Mouse (Mus musculus) forebrain, embryonic 13.5 days (tissue): Measurements from ENCODE around the gene Ankrd34c. TPM values are rescaled to one million over a fixed set of nuclear protein-coding genes. Genes with fewer than 3 reads are reported as not detected.

Source experiments
- ATAC-seq: fragments of 200-750 bp; cut with Nextera tagmentation; 2 replicates; pipeline ENCODE4 v1.8.0; 2017
- H3K27ac ChIP-seq: fragments of 300-500 bp; sonication (generic); 2 replicates; pipeline ENCODE4 v1.5.1; 2015; ENCODE audit warnings: inconsistent platforms, mild to moderate bottlenecking, moderate library complexity
- H3K27me3 ChIP-seq: fragments of 300-500 bp; sonication (generic); 2 replicates; pipeline ENCODE4 v1.6.1; 2015; ENCODE audit warnings: mild to moderate bottlenecking, inconsistent platforms
- H3K36me3 ChIP-seq: fragments of 300-500 bp; sonication (generic); 2 replicates; pipeline ENCODE4 v1.6.1; 2015; ENCODE audit warnings: mild to moderate bottlenecking, inconsistent platforms; ENCODE audit not compliant: poor library complexity, severe bottlenecking
- H3K4me1 ChIP-seq: fragments of 300-500 bp; sonication (generic); 2 replicates; pipeline ENCODE4 v1.6.1; 2015; ENCODE audit warnings: inconsistent platforms
- H3K4me2 ChIP-seq: fragments of 300-500 bp; sonication (generic); 2 replicates; pipeline ENCODE4 v1.6.1; 2015; ENCODE audit warnings: inconsistent platforms, mild to moderate bottlenecking, moderate library complexity
- H3K4me3 ChIP-seq: fragments of 300-500 bp; sonication (generic); 2 replicates; pipeline ENCODE4 v1.5.1; 2015; ENCODE audit warnings: mild to moderate bottlenecking, inconsistent platforms
- H3K9ac ChIP-seq: fragments of 300-500 bp; sonication (generic); 2 replicates; pipeline ENCODE4 v1.6.1; 2015; ENCODE audit warnings: mild to moderate bottlenecking, inconsistent platforms
- H3K9me3 ChIP-seq: fragments of 300-500 bp; sonication (generic); replicated peaks from 2 replicates; pipeline ENCODE4 v1.6.1; 2016; ENCODE audit warnings: inconsistent platforms
- WGBS: fragments of 180-500 bp; shearing (Covaris S2); methylation state at CpG from one replicate; pipeline ENCODE4 v1.1.7; 2015; 5-methylcytosine and 5-hydroxymethylcytosine counted together
- polyA plus RNA-seq: library from polyadenylated mRNA; unstranded; fragments of >200 nt; fragmentation: Nextera tagmentation; extraction: Ambion mirVana; gene quantifications from 2 replicates; pipeline ENCODE4 v1.2.1, GENCODE M21; 2015

Gene Ankrd34c
- polyA plus RNA-seq = not detected in 2 replicates

DNA sequence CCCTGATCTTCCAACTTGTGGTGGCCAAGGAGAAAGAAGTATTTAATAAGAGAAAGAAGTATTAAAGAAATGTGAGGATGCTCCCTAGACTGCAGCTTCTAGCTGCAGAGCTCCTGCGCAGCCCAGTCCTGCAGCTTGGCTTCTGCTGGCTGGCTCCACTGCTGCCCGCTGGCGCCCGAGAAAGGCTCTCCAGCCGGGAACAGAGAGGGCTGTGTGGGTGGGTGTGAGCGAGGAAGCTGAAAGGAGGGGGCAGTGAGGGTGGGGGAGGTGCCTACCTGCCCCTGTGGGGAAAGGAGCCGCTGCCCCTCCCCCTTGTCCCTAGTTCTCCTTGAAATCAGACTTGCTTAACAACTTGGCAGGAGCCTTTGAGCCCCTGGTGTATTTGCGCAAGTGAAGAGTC is at the start of gene Ankrd34c:
TSS of gene Ankrd34c (minus strand) at position 181 of the 400 bp plus-strand sequence.
- 6% methylated on average over 7 of the region's 8 CpGs for WGBS
- H3K9me3 ChIP-seq = no peaks in the 10 kb centered on the region
- H3K36me3 ChIP-seq = no peaks in the 10 kb centered on the region
- H3K27me3 ChIP-seq = peaks cover 25% of the 10 kb centered on the region
- H3K4me3 ChIP-seq = peak within 1 kb of the TSS; percentile 3; the same call in 1 of the 2 replicates
- H3K9ac ChIP-seq = no peak within 1 kb of the TSS
- H3K27ac ChIP-seq = no peak within 1 kb of the TSS
- peak within 1 kb of the TSS; percentile 43 for H3K4me2 ChIP-seq
- H3K4me1 ChIP-seq = no peaks in the 10 kb centered on the region
- ATAC-seq = no peak

DNA sequence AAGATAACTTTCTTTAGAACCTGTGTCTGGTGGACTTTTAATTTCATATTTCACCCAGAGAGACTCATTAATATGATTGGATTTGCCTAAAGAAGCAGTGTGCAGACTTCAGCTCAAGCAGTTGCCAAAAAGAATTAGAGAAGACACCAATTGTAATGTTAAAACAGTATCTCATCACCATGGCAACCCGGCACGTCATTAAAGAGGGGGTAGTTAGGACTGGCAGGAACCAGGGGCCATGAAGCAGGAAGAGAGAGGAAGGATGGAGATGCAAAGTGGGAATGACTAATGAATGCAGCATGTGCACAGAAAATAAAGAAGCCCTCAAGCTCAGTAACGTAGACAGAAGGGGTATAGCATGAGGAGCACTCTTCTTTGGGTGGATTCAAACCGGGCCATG is 49.3 kb upstream of the Ankrd34c start:
- no peaks in the 10 kb centered on the region for H3K9me3 ChIP-seq
- H3K4me2 ChIP-seq = no peak overlapping the region
- H3K27ac ChIP-seq = no peak overlapping the region
- H3K4me3 ChIP-seq = no peak overlapping the region
- 56% methylated on average over 4 of the region's 4 CpGs for whole genome bisulfite sequencing
- peaks cover 7% of the 10 kb centered on the region; the same call in 1 of the 2 replicates for H3K4me1 ChIP-seq
- no peak overlapping the region for H3K9ac ChIP-seq
- 0 out of 2 replicates have a peak, but pooled peaks have one; percentile 62 for ATAC-seq
- no peaks in the 10 kb centered on the region for H3K27me3 ChIP-seq
- H3K36me3 ChIP-seq = no peaks in the 10 kb centered on the region

DNA sequence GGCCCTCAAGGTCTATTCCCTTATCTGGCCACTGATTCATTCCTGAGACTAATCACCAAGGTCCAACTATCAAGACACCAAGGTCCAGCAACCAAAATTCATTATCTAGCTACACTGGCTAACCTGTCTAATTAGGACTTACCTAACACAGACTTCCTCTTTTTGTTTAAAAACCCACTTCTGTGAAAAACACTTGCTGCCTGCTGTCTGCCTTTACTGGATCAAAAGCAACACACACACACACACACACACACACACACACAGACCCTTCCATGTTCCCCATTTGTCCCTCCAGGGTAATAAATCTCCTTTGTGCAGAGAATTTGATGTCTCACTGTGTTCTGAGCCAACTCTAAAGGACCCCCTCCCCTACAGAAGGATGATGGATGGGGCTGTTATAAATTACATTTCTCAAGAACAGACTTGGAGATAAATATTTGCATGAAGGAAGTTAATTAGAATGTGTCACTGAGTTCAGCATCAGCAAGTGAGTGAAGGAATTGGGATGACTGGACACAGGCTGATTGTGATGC is 43.2 kb upstream of the Ankrd34c start:
- H3K4me1 ChIP-seq = no peaks in the 10 kb centered on the region
- no peak for ATAC-seq
- no peak overlapping the region for H3K4me2 ChIP-seq

DNA sequence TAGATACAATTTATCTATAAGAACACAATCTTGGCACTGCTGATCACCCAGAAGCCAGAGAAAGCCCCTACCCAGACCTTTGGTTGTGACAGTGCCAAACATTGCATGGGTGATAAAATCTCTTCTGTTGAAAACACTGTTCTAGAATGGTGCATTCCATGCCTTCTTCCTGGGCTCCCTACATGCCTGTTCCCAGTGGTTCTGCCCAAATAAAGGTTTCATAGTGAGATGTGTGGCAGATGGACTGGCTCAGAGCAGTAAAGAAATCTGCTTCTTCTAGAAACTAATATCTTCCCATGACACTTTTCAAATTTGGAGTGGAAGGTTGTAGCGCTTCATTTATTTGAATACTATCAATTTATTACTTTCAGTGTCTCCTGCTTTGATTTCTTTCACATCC is 41.0 kb upstream of the Ankrd34c start:
- Histone ChIP-seq H3K27ac (no peak overlapping the region), H3K36me3 (no peaks in the 10 kb centered on the region), H3K9ac (no peak overlapping the region), H3K4me1 (no peaks in the 10 kb centered on the region), H3K4me2 (no peak overlapping the region), H3K4me3 (no peak overlapping the region), H3K27me3 (no peaks in the 10 kb centered on the region), H3K9me3 (no peaks in the 10 kb centered on the region)
- no peak for ATAC-seq
- WGBS = 88% methylated on average over 1 of the region's 1 CpGs

More for the DNA sequence above, 43.2 kb upstream of the Ankrd34c start:
- Histone ChIP-seq H3K27me3 (no peaks in the 10 kb centered on the region), H3K9me3 (no peaks in the 10 kb centered on the region), H3K36me3 (no peaks in the 10 kb centered on the region), H3K9ac (no peak overlapping the region), H3K27ac (no peak overlapping the region), H3K4me3 (no peak overlapping the region)

DNA sequence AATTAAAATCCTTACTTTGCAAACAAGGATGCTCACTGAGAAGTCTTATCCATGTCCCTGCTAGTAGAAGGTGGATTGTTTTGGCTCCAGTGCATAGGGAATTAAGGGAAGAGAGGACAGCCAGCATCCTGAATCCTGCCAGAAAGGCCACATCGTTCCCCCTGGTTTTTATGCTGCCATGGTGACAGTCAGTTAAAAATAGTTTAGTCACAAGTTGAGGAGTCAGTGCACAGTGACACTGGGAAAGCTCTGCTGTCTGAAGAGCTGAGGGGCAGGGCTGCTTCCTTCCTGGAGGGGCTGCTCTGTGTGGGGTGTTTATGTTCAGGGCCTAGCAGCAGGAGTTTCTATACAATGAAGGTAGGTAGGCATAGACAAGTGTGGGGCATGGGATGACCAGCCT is 32.9 kb upstream of the Ankrd34c start:
- H3K9me3 ChIP-seq = no peaks in the 10 kb centered on the region
- H3K4me1 ChIP-seq = no peaks in the 10 kb centered on the region
- no peaks in the 10 kb centered on the region for H3K27me3 ChIP-seq
- 43% methylated on average over 1 of the region's 1 CpGs for WGBS
- no peak overlapping the region for H3K27ac ChIP-seq
- H3K36me3 ChIP-seq = no peaks in the 10 kb centered on the region
- H3K4me2 ChIP-seq = no peak overlapping the region
- ATAC-seq = no peak
- no peak overlapping the region for H3K4me3 ChIP-seq
- H3K9ac ChIP-seq = no peak overlapping the region

DNA sequence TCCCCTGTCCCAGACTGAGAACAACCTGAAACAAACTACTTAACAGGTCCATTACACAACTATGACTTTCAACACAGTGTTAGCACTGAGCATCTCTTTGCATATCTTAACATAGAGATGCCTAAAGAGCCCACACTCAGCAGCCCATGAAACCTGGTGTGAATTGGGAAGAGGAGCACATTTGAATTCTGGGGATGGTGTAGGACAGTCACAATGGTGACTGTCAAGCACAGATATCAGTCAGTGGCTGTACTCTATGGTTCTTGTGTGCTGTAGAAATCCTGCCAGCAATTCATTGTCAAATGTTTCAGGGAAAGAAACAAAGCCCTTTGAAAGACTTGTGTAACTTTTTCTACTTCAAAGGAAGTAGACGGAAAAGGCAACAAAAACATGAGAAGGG is 23.7 kb upstream of the Ankrd34c start:
- WGBS = 35% methylated on average over 1 of the region's 1 CpGs
- no peaks in the 10 kb centered on the region for H3K36me3 ChIP-seq
- H3K4me2 ChIP-seq = no peak overlapping the region
- ATAC-seq = no peak
- H3K9ac ChIP-seq = no peak overlapping the region
- no peaks in the 10 kb centered on the region for H3K9me3 ChIP-seq
- no peaks in the 10 kb centered on the region for H3K4me1 ChIP-seq
- H3K27me3 ChIP-seq = no peaks in the 10 kb centered on the region
- no peak overlapping the region for H3K4me3 ChIP-seq
- H3K27ac ChIP-seq = no peak overlapping the region

DNA sequence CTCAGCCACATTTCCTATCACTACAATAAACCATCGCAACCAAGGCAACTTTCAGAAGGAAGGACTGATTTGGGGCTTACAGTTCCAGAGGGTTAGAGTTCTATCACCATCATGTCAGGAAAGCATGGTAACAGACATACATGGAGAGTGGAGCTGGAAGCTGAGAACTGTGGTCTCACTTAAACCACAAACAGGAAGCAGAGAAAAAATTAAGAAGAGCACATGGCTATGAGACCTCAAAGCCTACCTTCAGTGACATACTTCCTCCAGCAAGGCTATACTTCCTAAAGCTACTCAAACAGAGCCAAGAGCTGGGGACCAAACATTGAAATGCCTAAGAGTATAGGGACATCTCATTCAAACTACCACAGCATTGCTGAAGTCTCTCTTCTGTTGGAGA is 20.3 kb upstream of the Ankrd34c start:
- H3K27ac ChIP-seq = no peak overlapping the region
- H3K4me3 ChIP-seq = no peak overlapping the region
- H3K4me1 ChIP-seq = no peaks in the 10 kb centered on the region
- no peak overlapping the region for H3K9ac ChIP-seq
- ATAC-seq = no peak
- no peak overlapping the region for H3K4me2 ChIP-seq
- H3K36me3 ChIP-seq = no peaks in the 10 kb centered on the region
- WGBS = 90% methylated on average over 1 of the region's 1 CpGs
- H3K9me3 ChIP-seq = no peaks in the 10 kb centered on the region
- no peaks in the 10 kb centered on the region for H3K27me3 ChIP-seq

DNA sequence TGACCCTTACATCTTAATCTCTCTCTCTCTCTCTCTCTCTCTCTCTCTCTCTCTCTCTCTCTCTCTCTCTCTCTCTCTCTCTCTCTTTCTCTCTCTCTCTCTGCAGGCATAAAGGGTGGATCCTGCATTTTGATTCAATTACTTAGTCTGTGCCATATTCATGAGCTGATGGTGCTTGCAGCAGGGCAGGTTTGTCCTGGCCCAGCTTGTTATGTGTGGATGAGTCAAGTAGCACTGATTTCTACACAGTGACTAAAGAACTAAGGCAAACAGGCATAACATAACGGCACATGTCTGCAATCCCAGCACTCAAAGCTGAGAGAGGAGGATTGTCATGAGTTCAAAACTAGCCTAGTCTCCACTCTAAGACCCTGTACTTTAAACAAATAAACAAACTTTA is 19.9 kb upstream of the Ankrd34c start:
- WGBS = 89% methylated on average over 1 of the region's 1 CpGs
- H3K4me2 ChIP-seq = no peak overlapping the region
- no peaks in the 10 kb centered on the region for H3K36me3 ChIP-seq
- H3K27me3 ChIP-seq = no peaks in the 10 kb centered on the region
- no peak overlapping the region for H3K4me3 ChIP-seq
- H3K4me1 ChIP-seq = no peaks in the 10 kb centered on the region
- no peak for ATAC-seq
- H3K9me3 ChIP-seq = no peaks in the 10 kb centered on the region
- no peak overlapping the region for H3K9ac ChIP-seq
- H3K27ac ChIP-seq = no peak overlapping the region

DNA sequence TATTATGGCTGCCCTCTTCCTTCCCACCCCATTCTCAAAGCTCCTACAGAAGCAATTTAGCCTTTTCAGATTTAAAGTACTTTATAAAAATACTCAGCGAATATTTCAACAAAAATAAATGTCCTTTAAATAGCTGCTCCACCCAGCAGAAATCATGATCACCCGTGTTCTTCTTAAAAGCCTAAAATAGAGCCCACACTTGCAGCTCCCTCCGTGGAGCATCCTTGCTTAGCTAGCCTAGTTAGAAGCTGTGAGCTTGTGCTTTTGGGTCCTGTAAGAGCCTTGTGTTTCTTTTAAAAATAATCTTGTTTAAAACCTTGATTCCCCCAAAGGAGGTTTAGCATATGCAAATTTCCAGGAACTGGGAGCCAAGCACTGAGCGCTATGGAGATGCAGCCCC is 19.3 kb upstream of the Ankrd34c start:
- Histone ChIP-seq H3K9me3 (no peaks in the 10 kb centered on the region), H3K4me1 (no peaks in the 10 kb centered on the region), H3K4me2 (no peak overlapping the region), H3K4me3 (no peak overlapping the region), H3K27me3 (no peaks in the 10 kb centered on the region), H3K36me3 (no peaks in the 10 kb centered on the region), H3K9ac (no peak overlapping the region), H3K27ac (no peak overlapping the region)
- WGBS = 49% methylated on average over 4 of the region's 4 CpGs
- no peak for ATAC-seq

DNA sequence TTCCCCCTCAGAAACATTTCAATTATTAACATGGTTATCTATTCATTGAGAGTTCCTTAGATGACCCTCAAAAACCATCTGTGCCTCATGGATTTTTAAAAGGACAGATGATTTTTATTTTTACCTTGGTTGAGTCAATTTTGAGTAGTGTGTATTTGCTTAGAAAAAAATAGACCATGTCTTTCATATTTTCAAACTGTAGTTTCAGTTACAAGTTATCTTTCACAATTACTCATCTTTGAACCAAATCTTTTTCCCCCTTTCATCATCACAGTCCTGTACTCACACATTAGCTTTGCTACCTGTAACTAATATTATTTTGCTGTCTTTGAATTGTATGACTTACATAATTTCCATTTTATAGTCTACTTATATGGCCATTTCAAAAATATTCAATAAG is 1.8 kb upstream of the Ankrd34c start:
- no peak for ATAC-seq
- no peaks in the 10 kb centered on the region for H3K36me3 ChIP-seq
- no peak overlapping the region for H3K9ac ChIP-seq
- no peak overlapping the region for H3K4me2 ChIP-seq
- H3K27ac ChIP-seq = no peak overlapping the region
- no peak overlapping the region for H3K4me3 ChIP-seq
- H3K4me1 ChIP-seq = no peaks in the 10 kb centered on the region
- H3K9me3 ChIP-seq = no peaks in the 10 kb centered on the region
- peaks cover 25% of the 10 kb centered on the region for H3K27me3 ChIP-seq

DNA sequence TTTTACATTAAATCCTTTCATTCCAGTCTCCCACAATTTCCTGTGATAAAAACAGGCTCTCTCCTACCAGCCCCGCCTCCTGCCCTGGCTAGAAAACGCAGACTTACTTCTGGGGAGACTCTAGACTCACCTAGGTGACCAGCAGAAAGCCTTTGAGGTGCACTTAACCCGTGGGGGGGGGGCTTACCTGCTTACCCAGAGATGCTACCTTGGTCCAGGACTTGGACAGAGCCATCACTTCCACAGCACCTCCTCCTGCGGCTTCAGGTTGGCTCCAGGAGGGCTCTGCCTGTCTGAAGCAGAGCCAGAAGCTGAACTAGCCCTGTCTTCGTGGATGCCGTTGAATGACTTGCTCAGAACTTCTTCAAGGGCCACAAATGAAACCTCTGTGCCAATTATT is 387 bp downstream of the Ankrd34c start:
- H3K4me3 ChIP-seq = no peak overlapping the region
- peaks cover 25% of the 10 kb centered on the region for H3K27me3 ChIP-seq
- H3K36me3 ChIP-seq = no peaks in the 10 kb centered on the region
- H3K9me3 ChIP-seq = no peaks in the 10 kb centered on the region
- no peak overlapping the region for H3K27ac ChIP-seq
- peak overlapping the region; percentile 43 for H3K4me2 ChIP-seq
- 5% methylated on average over 6 of the region's 6 CpGs for WGBS
- no peaks in the 10 kb centered on the region for H3K4me1 ChIP-seq
- no peak for ATAC-seq
- no peak overlapping the region for H3K9ac ChIP-seq

DNA sequence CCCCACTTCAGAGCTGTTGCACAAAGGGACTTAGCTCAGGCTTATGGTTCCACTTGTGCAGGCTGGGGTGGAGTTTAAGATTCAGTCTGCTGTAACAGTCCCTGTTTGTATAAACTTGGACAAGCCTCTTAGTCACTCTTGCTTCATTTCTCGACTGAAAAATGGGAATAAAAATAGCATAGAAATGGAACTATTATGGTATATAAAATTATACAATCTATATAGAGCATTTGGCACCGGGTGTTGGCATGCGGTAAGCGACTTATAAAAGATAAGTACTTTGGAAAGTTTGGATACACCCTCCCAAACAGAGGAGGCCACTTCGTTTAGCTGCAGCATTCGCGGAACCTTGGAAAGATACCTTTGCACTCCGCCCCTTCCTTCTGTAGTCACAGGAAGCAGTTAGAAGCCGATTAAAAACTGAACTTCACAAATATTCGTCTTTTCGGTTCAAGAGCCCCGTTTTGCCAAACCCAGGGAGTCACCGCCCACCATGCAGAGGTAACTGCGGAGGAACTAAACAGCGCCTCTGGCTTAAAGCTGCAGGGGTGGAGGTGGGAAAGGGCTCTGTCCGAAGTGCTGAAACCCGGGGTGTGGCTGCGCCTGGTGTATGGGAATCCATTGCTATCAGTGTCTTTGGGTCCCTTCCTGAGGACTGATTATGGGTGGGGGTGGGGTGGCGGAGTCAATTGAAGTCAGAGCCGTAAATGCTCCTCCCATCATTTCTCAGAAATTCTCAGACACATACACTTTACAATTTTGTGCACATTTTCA is 1.2 kb downstream of the Ankrd34c start:
- WGBS = 6% methylated on average over 20 of the region's 20 CpGs
- Histone ChIP-seq H3K27ac (no peak overlapping the region), H3K4me2 (peak overlapping the region; percentile 43), H3K4me3 (peak overlapping the region; percentile 3; the same call in 1 of the 2 replicates), H3K27me3 (peaks cover 25% of the 10 kb centered on the region), H3K4me1 (no peaks in the 10 kb centered on the region), H3K36me3 (no peaks in the 10 kb centered on the region), H3K9me3 (no peaks in the 10 kb centered on the region), H3K9ac (no peak overlapping the region)
- 0 out of 2 replicates have a peak, but pooled peaks have one; percentile 33 for ATAC-seq

DNA sequence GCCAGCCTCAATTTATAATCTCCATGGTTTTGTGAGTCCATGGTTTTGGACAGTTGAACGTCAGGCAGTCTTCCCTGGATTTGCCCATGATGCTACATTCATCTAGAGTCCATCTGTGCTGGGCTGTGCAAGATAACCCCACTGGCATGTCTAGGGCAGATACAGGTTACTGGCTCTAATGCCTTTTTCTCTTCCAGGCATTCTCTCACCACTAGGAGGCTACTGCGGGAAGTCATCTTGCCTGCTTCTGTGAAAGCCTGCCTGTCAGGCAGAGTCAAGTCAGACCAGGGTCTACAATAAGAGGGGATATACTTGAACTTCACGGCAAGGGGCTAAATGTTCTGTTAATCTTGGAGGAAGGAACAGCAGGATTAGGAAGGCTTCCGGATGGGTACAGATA is 31.4 kb downstream of the Ankrd34c start:
- Histone ChIP-seq H3K9ac (no peak overlapping the region), H3K4me3 (no peak overlapping the region), H3K27ac (no peak overlapping the region), H3K4me2 (no peak overlapping the region), H3K27me3 (no peaks in the 10 kb centered on the region), H3K9me3 (no peaks in the 10 kb centered on the region), H3K4me1 (peaks cover 7% of the 10 kb centered on the region), H3K36me3 (0 out of 2 replicates have a peak, but pooled peaks cover 3% of the 10 kb centered on the region)
- no peak for ATAC-seq
- 33% methylated on average over 4 of the region's 4 CpGs for WGBS
